Mouse (Mus musculus) MEL (cell line): Measurements from ENCODE around the gene Zfp281. TPM values are rescaled to one million over a fixed set of nuclear protein-coding genes. Genes with fewer than 3 reads are reported as not detected.

Source experiments
- DNase-seq: peaks from one replicate; pipeline ENCODE4 v3.0.0; 2011; ENCODE audit warnings: low read depth, low spot score
- H3K27ac ChIP-seq: 2 replicates; pipeline ENCODE4 v1.5.1; 2012; ENCODE audit warnings: low read depth, mild to moderate bottlenecking, control low read depth, low read length, moderate library complexity; ENCODE audit not compliant: control insufficient read depth
- H3K27me3 ChIP-seq, 2 experiments: fragments of 150-350 bp in 1 of 2; sonication (generic) in 1 of 2; 2 replicates each; pipeline ENCODE4 v1.6.1; 2012; ENCODE audit warnings: low read length in 2 of 2, mild to moderate bottlenecking in 2 of 2, improper control_type of control experiment in 1 of 2, moderate library complexity in 1 of 2; ENCODE audit not compliant: insufficient read depth in 2 of 2, control insufficient read depth in 1 of 2
- H3K36me3 ChIP-seq, 2 experiments: 2 replicates each; pipeline ENCODE4 v1.6.1; 2012 to 2014; ENCODE audit warnings: low read length in 2 of 2, improper control_type of control experiment in 1 of 2, inconsistent platforms in 1 of 2, mild to moderate bottlenecking in 1 of 2; ENCODE audit not compliant: insufficient read depth in 2 of 2, control insufficient read depth in 1 of 2
- H3K4me1 ChIP-seq, 2 experiments: fragments of 150-350 bp in 1 of 2; sonication (generic) in 1 of 2; 2 replicates each; pipeline ENCODE4 v1.6.1; 2012; ENCODE audit warnings: low read length in 2 of 2, improper control_type of control experiment in 1 of 2, mild to moderate bottlenecking in 1 of 2; ENCODE audit not compliant: insufficient read depth in 2 of 2, control insufficient read depth in 1 of 2
- H3K4me3 ChIP-seq, 2 experiments: fragments of 150-350 bp in 1 of 2; sonication (generic) in 1 of 2; 2 replicates each; pipeline ENCODE4 v1.5.1; 2012; ENCODE audit warnings: low read depth in 2 of 2, low read length in 2 of 2, mild to moderate bottlenecking in 2 of 2, moderate library complexity in 2 of 2, control low read depth in 1 of 2, improper control_type of control experiment in 1 of 2; ENCODE audit not compliant: control insufficient read depth in 1 of 2, insufficient read depth in 1 of 2
- H3K79me2 ChIP-seq: 2 replicates; pipeline ENCODE4 v1.6.1; 2012; ENCODE audit warnings: mild to moderate bottlenecking, low read length, moderate library complexity; ENCODE audit not compliant: control insufficient read depth, poor library complexity, insufficient read depth
- H3K9ac ChIP-seq: 2 replicates; pipeline ENCODE4 v1.6.1; 2012; ENCODE audit warnings: low read depth, mild to moderate bottlenecking, control low read depth, low read length, moderate library complexity; ENCODE audit not compliant: control insufficient read depth, poor library complexity, severe bottlenecking
- H3K9me3 ChIP-seq: fragments of 150-350 bp; sonication (generic); replicated peaks from 2 replicates; pipeline ENCODE4 v1.6.1; 2012; ENCODE audit warnings: mild to moderate bottlenecking, low read length, improper control_type of control experiment, moderate library complexity; ENCODE audit not compliant: insufficient read depth
- E2F4 ChIP-seq: IDR thresholded peaks from 2 replicates; pipeline ENCODE4 v1.6.1; 2011; ENCODE audit warnings: low read depth, low read length, improper control_type of control experiment, borderline replicate concordance
- ELF1 ChIP-seq: IDR thresholded peaks from 2 replicates; pipeline ENCODE4 v1.6.1; 2014; ENCODE audit warnings: low read depth, mild to moderate bottlenecking, inconsistent platforms, low read length, improper control_type of control experiment, moderate library complexity
- EP300 ChIP-seq, 2 experiments: IDR thresholded peaks; 2 replicates each; pipeline ENCODE4 v1.6.1; 2011; ENCODE audit warnings: improper control_type of control experiment in 2 of 2, low read length in 2 of 2, low read depth in 1 of 2, mild to moderate bottlenecking in 1 of 2
- MAFK ChIP-seq: IDR thresholded peaks from 2 replicates; pipeline ENCODE4 v1.6.1; 2011; ENCODE audit warnings: low read depth, mild to moderate bottlenecking, low read length, improper control_type of control experiment, borderline replicate concordance
- MAX ChIP-seq: IDR thresholded peaks from 2 replicates; pipeline ENCODE4 v1.6.1; 2011; ENCODE audit warnings: low read length, improper control_type of control experiment
- MYB ChIP-seq: IDR thresholded peaks from 2 replicates; pipeline ENCODE4 v1.6.1; 2011; ENCODE audit warnings: mild to moderate bottlenecking, low read depth, low read length, improper control_type of control experiment
- NELFE ChIP-seq: IDR thresholded peaks from 2 replicates; pipeline ENCODE4 v1.6.1; 2011; ENCODE audit warnings: low read depth, low read length, improper control_type of control experiment
- NRF1 ChIP-seq: IDR thresholded peaks from 2 replicates; pipeline ENCODE4 v1.6.1; 2014; ENCODE audit warnings: low read depth, mild to moderate bottlenecking, inconsistent platforms, low read length, improper control_type of control experiment, moderate library complexity; ENCODE audit not compliant: poor library complexity, insufficient read depth, severe bottlenecking
- POLR2AphosphoS5 ChIP-seq: IDR thresholded peaks from 2 replicates; pipeline ENCODE4 v1.6.1; 2012; ENCODE audit warnings: low read depth, borderline replicate concordance, mild to moderate bottlenecking, inconsistent platforms, low read length, moderate library complexity, mixed read lengths
- SMC3 ChIP-seq: IDR thresholded peaks from 2 replicates; pipeline ENCODE4 v1.6.1; 2011; ENCODE audit warnings: low read depth, low read length, improper control_type of control experiment
- UBTF ChIP-seq: IDR thresholded peaks from 2 replicates; pipeline ENCODE4 v1.6.1; 2012; ENCODE audit warnings: low read depth, mild to moderate bottlenecking, inconsistent platforms, low read length, improper control_type of control experiment, moderate library complexity, borderline replicate concordance; ENCODE audit not compliant: insufficient read depth
- USF2 ChIP-seq, 2 experiments: IDR thresholded peaks; 2 replicates each; pipeline ENCODE4 v1.6.1; 2011 to 2012; ENCODE audit warnings: improper control_type of control experiment in 2 of 2, low read length in 2 of 2, borderline replicate concordance in 1 of 2, inconsistent platforms in 1 of 2, low read depth in 1 of 2, mild to moderate bottlenecking in 1 of 2; ENCODE audit not compliant: insufficient read depth in 1 of 2
- ZNF384 ChIP-seq: IDR thresholded peaks from 2 replicates; pipeline ENCODE4 v1.6.1; 2012; ENCODE audit warnings: low read depth, mild to moderate bottlenecking, inconsistent platforms, low read length, improper control_type of control experiment
- polyA plus RNA-seq, 2 experiments: library from polyadenylated mRNA; stranded (reverse) in 1 of 2; unstranded in 1 of 2; fragments of >175 nt in 1 of 2; fragments of >200 nt in 1 of 2; gene quantifications; 2 replicates each; pipeline versions ENCODE4 v1.2.1 to v1.2.4; 2012; ENCODE audit warnings: low replicate concordance in 2 of 2, low read depth in 1 of 2; ENCODE audit not compliant: insufficient read length in 2 of 2, insufficient read depth in 1 of 2, missing spikeins in 1 of 2
- total RNA-seq: library from RNA; depleted of rRNA; stranded (reverse); fragments of 300-350 nt; gene quantifications from 2 replicates; pipeline ENCODE4 v1.2.3, GENCODE M21; 2012

Gene Zfp281
- total and polyA plus RNA-seq, 3 experiments, result 10.5 to 12.4 TPM; not detected in 1

DNA sequence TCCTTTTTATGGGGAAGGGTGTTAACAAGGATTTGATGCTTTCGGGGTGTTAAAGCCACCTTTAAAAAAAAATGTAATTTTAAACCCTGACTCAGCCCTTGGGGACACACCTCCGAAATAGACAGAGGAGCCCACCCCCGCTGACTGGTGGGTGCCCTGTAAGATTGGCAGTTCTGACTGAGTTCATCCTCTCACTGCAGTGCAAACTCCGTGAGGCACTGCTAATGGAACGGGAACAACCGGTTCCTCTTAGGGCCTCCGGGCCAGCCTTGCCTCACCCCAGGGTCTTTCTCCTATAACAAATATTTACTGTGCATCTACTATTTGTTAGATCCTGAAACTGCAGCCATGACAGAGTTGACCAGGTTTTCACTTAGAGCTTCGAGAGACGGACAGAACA lies 18.9 kb upstream of the Zfp281 start:
- no peaks in the 10 kb centered on the region for H3K9me3 ChIP-seq
- no peaks in the 10 kb centered on the region for H3K79me2 ChIP-seq
- no peak for TF ChIP-seq ELF1
- TF ChIP-seq MYB, result no peak
- TF ChIP-seq USF2 (IDR thresholded peaks at IDR 0.05; ENCODE audit: borderline replicate concordance in 1 of 2, insufficient read depth in 1 of 2, low read depth in 1 of 2, low read length in 2 of 2), result no peak
- TF ChIP-seq EP300 (IDR thresholded peaks at IDR 0.05; ENCODE audit: low read depth in 1 of 2, low read length in 2 of 2), result no peak
- TF ChIP-seq NRF1, result no peak
- no peak for TF ChIP-seq POLR2AphosphoS5
- no peak for TF ChIP-seq MAX
- no peak for TF ChIP-seq SMC3
- no peak overlapping the region for H3K9ac ChIP-seq
- H3K4me1 ChIP-seq, result peaks cover 11 to 15% of the 10 kb centered on the region in 2 experiments
- H3K36me3 ChIP-seq, result peaks cover 0 to 10% of the 10 kb centered on the region in 2 experiments; a peak in 2 of 4 replicates
- no peak overlapping the region for H3K4me3 ChIP-seq
- H3K27me3 ChIP-seq, result peaks cover 0 to 2% of the 10 kb centered on the region in 2 experiments; a peak in 1 of 4 replicates
- H3K27ac ChIP-seq, result no peak overlapping the region
- DNase-seq, result no peak

GRCm38 (mm10) chr1:136606278-136606677 lies 18.4 kb upstream of the Zfp281 start:
- Histone ChIP-seq H3K4me3 (no peak overlapping the region), H3K79me2 (no peaks in the 10 kb centered on the region), H3K36me3 (peaks cover 0 to 10% of the 10 kb centered on the region in 2 experiments; a peak in 2 of 4 replicates), H3K9me3 (no peaks in the 10 kb centered on the region), H3K27me3 (peaks cover 0 to 2% of the 10 kb centered on the region in 2 experiments; a peak in 1 of 4 replicates), H3K4me1 (peaks cover 11 to 15% of the 10 kb centered on the region in 2 experiments), H3K9ac (no peak overlapping the region), H3K27ac (no peak overlapping the region)
- TF ChIP-seq EP300 (IDR thresholded peaks at IDR 0.05; ENCODE audit: low read depth in 1 of 2, low read length in 2 of 2), result no peak
- no peak for TF ChIP-seq ZNF384
- TF ChIP-seq NRF1, result no peak
- TF ChIP-seq POLR2AphosphoS5, result no peak
- no peak for TF ChIP-seq MAFK
- no peak for TF ChIP-seq E2F4
- TF ChIP-seq NELFE, result no peak
- no peak for TF ChIP-seq UBTF
- no peak for DNase-seq
